Mouse (Mus musculus) neural tube, embryonic 15.5 days (tissue): ENCODE data around the gene Pan2. TPM values are rescaled to one million over a fixed set of nuclear protein-coding genes. Genes with fewer than 3 reads are reported as not detected.

Experiments used
- ATAC-seq: fragments of 200-750 bp; cut with Nextera tagmentation; 2 replicates; pipeline ENCODE4 v1.8.0; 2017; ENCODE audit warnings: mild to moderate bottlenecking, moderate TSS enrichment, moderate library complexity; ENCODE audit not compliant: low FRiP score
- H3K27ac ChIP-seq: fragments of 300-500 bp; sonication (generic); replicated peaks from 2 replicates; pipeline ENCODE4 v1.5.1; 2015; ENCODE audit warnings: mild to moderate bottlenecking, inconsistent platforms
- H3K27me3 ChIP-seq: fragments of 300-500 bp; sonication (generic); replicated peaks from 2 replicates; pipeline ENCODE4 v1.6.1; 2015; ENCODE audit warnings: inconsistent platforms
- H3K36me3 ChIP-seq: fragments of 300-500 bp; sonication (generic); 2 replicates; pipeline ENCODE4 v1.6.1; 2015; ENCODE audit warnings: inconsistent platforms
- H3K4me1 ChIP-seq: fragments of 300-500 bp; sonication (generic); 2 replicates; pipeline ENCODE4 v1.6.1; 2015; ENCODE audit warnings: inconsistent platforms
- H3K4me2 ChIP-seq: fragments of 300-500 bp; sonication (generic); 2 replicates; pipeline ENCODE4 v1.6.1; 2015; ENCODE audit warnings: inconsistent platforms, mild to moderate bottlenecking, moderate library complexity
- H3K4me3 ChIP-seq: fragments of 300-500 bp; sonication (generic); replicated peaks from 2 replicates; pipeline ENCODE4 v1.5.1; 2015; ENCODE audit warnings: mild to moderate bottlenecking, inconsistent platforms
- H3K9ac ChIP-seq: fragments of 300-500 bp; sonication (generic); replicated peaks from 2 replicates; pipeline ENCODE4 v1.6.1; 2015; ENCODE audit warnings: mild to moderate bottlenecking, inconsistent platforms
- H3K9me3 ChIP-seq: fragments of 300-500 bp; sonication (generic); replicated peaks from 2 replicates; pipeline ENCODE4 v1.6.1; 2016; ENCODE audit warnings: inconsistent platforms
- WGBS: fragments of 180-500 bp; shearing (Covaris S2); methylation state at CpG from one replicate; pipeline ENCODE4 v1.1.7; 2015; ENCODE audit warnings: mixed read lengths; 5-methylcytosine and 5-hydroxymethylcytosine counted together
- polyA plus RNA-seq: library from polyadenylated mRNA; unstranded; fragments of >200 nt; fragmentation: Nextera tagmentation; extraction: Ambion mirVana; gene quantifications from 2 replicates; pipeline ENCODE4 v1.2.1, GENCODE M21; 2015

The Pan2 gene
- polyA plus RNA-seq, 1 experiment from 2014 or later: 17.4 TPM

DNA sequence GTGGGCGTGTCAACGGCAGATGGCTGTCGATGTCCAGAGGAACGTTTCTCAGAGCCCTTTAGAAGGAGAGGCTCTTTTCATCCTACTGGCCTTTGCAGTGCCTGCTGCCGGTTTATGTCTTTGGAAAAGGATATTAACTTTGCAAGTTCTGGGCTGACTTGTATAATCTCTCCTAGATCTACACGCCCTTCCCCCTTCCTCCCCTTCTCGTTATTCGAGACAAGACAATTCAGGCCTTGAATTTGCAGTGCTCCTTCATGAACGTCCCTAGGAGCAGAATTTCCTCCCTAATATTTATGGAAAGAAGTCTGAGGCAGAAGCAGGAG, 66.0 kb downstream of the Pan2 start:
- peak overlapping the region; percentile 93 for H3K4me2 ChIP-seq
- ATAC-seq: no peak
- no peaks in the 10 kb centered on the region for H3K27me3 ChIP-seq
- 6% methylated on average over 9 of the region's 9 CpGs for WGBS
- H3K27ac ChIP-seq: peak overlapping the region; percentile 98
- H3K36me3 ChIP-seq: peaks cover 12% of the 10 kb centered on the region
- H3K4me1 ChIP-seq: peaks cover 26% of the 10 kb centered on the region
- peak overlapping the region; percentile 75 for H3K4me3 ChIP-seq
- peak overlapping the region; percentile 75 for H3K9ac ChIP-seq
- no peaks in the 10 kb centered on the region for H3K9me3 ChIP-seq

- Histone ChIP-seq H3K4me1 (peaks cover 26% of the 10 kb centered on the region), H3K27ac (peak overlapping the region; percentile 98), H3K4me3 (peak overlapping the region; percentile 75), H3K27me3 (no peaks in the 10 kb centered on the region), H3K9me3 (no peaks in the 10 kb centered on the region), H3K36me3 (peaks cover 8% of the 10 kb centered on the region), H3K9ac (peak overlapping the region; percentile 75), H3K4me2 (peak overlapping the region; percentile 93)
- 74% methylated on average over 6 of the region's 6 CpGs for WGBS
- ATAC-seq: no peak
Observed at GRCm38 (mm10) chr10:128369599-128369998, 66.5 kb downstream of the Pan2 start.

DNA sequence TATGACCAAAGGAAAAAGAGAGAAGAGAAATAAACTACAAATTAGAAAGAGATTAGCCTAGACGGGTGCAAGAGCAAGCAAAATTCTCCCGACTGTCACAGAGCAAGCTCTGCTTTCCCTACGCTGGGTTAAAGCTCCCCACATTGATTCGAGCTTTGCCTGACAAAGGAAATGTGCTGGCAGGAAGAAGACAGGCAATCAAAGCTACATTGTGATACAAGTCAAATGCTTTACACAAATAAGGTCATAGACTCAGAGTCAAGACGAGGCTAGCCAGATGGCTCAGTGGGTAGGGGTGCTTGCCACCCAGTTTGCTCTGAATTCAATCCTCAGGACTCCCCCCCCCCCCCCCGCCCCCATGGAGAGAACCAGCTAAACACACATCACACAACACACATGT, 66.9 kb downstream of the Pan2 start:
- Histone ChIP-seq H3K4me3 (no peak overlapping the region), H3K4me2 (no peak overlapping the region), H3K36me3 (peaks cover 5% of the 10 kb centered on the region), H3K9ac (no peak overlapping the region), H3K27me3 (no peaks in the 10 kb centered on the region), H3K27ac (peak overlapping the region; percentile 98; the same call in 1 of the 2 replicates), H3K4me1 (peaks cover 26% of the 10 kb centered on the region), H3K9me3 (no peaks in the 10 kb centered on the region)
- WGBS: 60% methylated on average over 5 of the region's 6 CpGs
- no peak for ATAC-seq

DNA sequence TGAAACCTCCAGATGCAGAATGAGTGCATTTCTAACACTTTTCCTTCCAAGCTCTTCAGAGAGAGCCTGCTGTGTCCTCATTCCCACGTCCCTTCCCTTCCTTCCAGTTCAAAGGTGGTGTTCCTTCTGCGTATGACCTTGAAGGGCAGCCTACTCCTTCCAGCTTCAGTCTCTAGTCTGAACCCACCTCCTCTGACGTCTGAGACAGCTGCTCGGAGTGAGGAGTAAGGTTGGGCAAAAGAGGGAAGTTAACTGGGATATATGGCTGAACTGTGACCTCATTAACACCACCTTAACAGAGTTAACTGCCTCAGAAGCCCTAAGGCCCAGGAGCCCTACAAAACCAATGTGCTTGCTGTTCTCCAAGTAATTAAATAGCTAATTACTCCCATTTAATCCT, 67.5 kb downstream of the Pan2 start:
- no peak overlapping the region for H3K9ac ChIP-seq
- no peak overlapping the region for H3K4me2 ChIP-seq
- H3K27ac ChIP-seq: no peak overlapping the region
- no peak overlapping the region for H3K4me3 ChIP-seq
- WGBS: 48% methylated on average over 4 of the region's 4 CpGs
- no peaks in the 10 kb centered on the region for H3K36me3 ChIP-seq
- H3K4me1 ChIP-seq: peaks cover 26% of the 10 kb centered on the region
- no peaks in the 10 kb centered on the region for H3K27me3 ChIP-seq
- no peaks in the 10 kb centered on the region for H3K9me3 ChIP-seq
- no peak for ATAC-seq

Other genes with a start within 250 kb of the Pan2 start
- 394 and 409 TPM in 2 replicates for gene Ptges3, start 244.4 kb upstream of the Pan2 start, polyA plus RNA-seq
- 2,338 and 2,396 TPM in 2 replicates for gene Atp5b, start 220.1 kb upstream of the Pan2 start, polyA plus RNA-seq
- gene Baz2a, start 211.8 kb upstream of the Pan2 start, polyA plus RNA-seq: 7.4 and 8.9 TPM in 2 replicates
- 6.5 and 12.7 TPM in 2 replicates for gene Rbms2, start 123.0 kb upstream of the Pan2 start, polyA plus RNA-seq
- gene Gls2, start 108.9 kb upstream of the Pan2 start, polyA plus RNA-seq: 2.4 and 2.8 TPM in 2 replicates
- 25.5 and 25.9 TPM in 2 replicates for gene Spryd4, start 91.5 kb upstream of the Pan2 start, polyA plus RNA-seq
- not detected in 2 replicates for gene Mip, start 77.5 kb upstream of the Pan2 start, polyA plus RNA-seq
- gene Timeless, start 71.3 kb upstream of the Pan2 start, polyA plus RNA-seq: 20.0 and 25.1 TPM in 2 replicates
- gene Apon, start 49.2 kb upstream of the Pan2 start, polyA plus RNA-seq: not detected in 2 replicates
- gene Apof, start 34.7 kb upstream of the Pan2 start, polyA plus RNA-seq: 0.19 TPM in 1 of 2 replicates, not detected in the other
- 18.9 and 24.5 TPM in 2 replicates for gene Stat2, start 32.8 kb upstream of the Pan2 start, polyA plus RNA-seq
- gene Il23a, start 4.6 kb upstream of the Pan2 start, polyA plus RNA-seq: 0.32 and 0.37 TPM in 2 replicates
- gene Cnpy2, start 19.1 kb downstream of the Pan2 start, polyA plus RNA-seq: 201 and 221 TPM in 2 replicates
- gene Cs, start 34.4 kb downstream of the Pan2 start, polyA plus RNA-seq: 268 and 273 TPM in 2 replicates
- gene Coq10a, start 65.7 kb downstream of the Pan2 start, polyA plus RNA-seq: 34.6 and 40.8 TPM in 2 replicates
- 11.2 and 13.1 TPM in 2 replicates for gene Ankrd52, start 73.8 kb downstream of the Pan2 start, polyA plus RNA-seq
- gene Slc39a5, start 97.9 kb downstream of the Pan2 start, polyA plus RNA-seq: 0.68 and 4.4 TPM in 2 replicates
- 128 and 133 TPM in 2 replicates for gene Nabp2, start 108.2 kb downstream of the Pan2 start, polyA plus RNA-seq
- 78.3 and 80.5 TPM in 2 replicates for gene Rnf41, start 108.3 kb downstream of the Pan2 start, polyA plus RNA-seq
- gene Smarcc2, start 155.9 kb downstream of the Pan2 start, polyA plus RNA-seq: 138 and 149 TPM in 2 replicates
- 999 and 1,090 TPM in 2 replicates for gene Myl6, start 190.8 kb downstream of the Pan2 start, polyA plus RNA-seq
- 7.0 and 7.7 TPM in 2 replicates for gene Myl6b, start 195.3 kb downstream of the Pan2 start, polyA plus RNA-seq
- 20.7 and 30.0 TPM in 2 replicates for gene Esyt1, start 222.5 kb downstream of the Pan2 start, polyA plus RNA-seq
- 16.0 and 16.2 TPM in 2 replicates for gene Zc3h10, start 244.4 kb downstream of the Pan2 start, polyA plus RNA-seq
- gene Rpl41, start 246.0 kb downstream of the Pan2 start, polyA plus RNA-seq: 2,372 and 2,481 TPM in 2 replicates